Mouse (Mus musculus): ENCODE measurements around the gene Odc1.

- no peak for TF ChIP-seq CTCF (IDR thresholded peaks at IDR 0.05; ENCODE audit: borderline replicate concordance, extremely low read depth, insufficient read depth, insufficient read length)
- TF ChIP-seq POLR2A (IDR thresholded peaks at IDR 0.05; ENCODE audit: borderline replicate concordance, extremely low read depth, insufficient read depth, insufficient read length, poor library complexity, severe bottlenecking), result no peak
These were observed 7.4 kb upstream of the Odc1 start for GRCm38 (mm10) chr12:17537147-17537546.
